Mouse (Mus musculus) gastrocnemius, postnatal 36 days (tissue): ENCODE measurements around the gene Daxx. TPM values are rescaled to one million over a fixed set of nuclear protein-coding genes. Genes with fewer than 3 reads are reported as not detected.
A peak's percentile ranks its signal among the peaks of the same experiment; 100 is the strongest.
"Not testable (repeated sequence)": the region's sequence is repeated elsewhere in the genome, so short reads cannot be mapped to it uniquely, and the experiment has no call there.

Experiments
- DNase-seq, 2 experiments: peaks; one replicate each; pipeline ENCODE4 v3.0.0; 2022
- intact Hi-C: fragments of 180-260 bp; cut with DNase I; formaldehyde crosslinking; loops from one replicate; pipeline ENCODE4 v1.15.1; 2025
- total RNA-seq, 2 experiments: library from RNA; stranded (reverse); gene quantifications; 2 replicates each; pipeline ENCODE4 v1.2.3; 2021

Gene Daxx
- total RNA-seq, 2 experiments from 2014 or later, result 9.3 to 11.3 TPM

- DNase-seq, result no peak
- intact Hi-C loops, result no loop called here
These were observed 26.3 kb downstream of the Daxx start for GRCm38 (mm10) chr17:33935422-33936055.

GRCm38 (mm10) chr17:33936993-33937392, 27.8 kb downstream of the Daxx start:
- no peak for DNase-seq
- intact Hi-C loops, result no loop called here

GRCm38 (mm10) chr17:33938783-33939182, 29.6 kb downstream of the Daxx start:
- DNase-seq, result no peak
- intact Hi-C loops, result no loop called here

GRCm38 (mm10) chr17:33940206-33940805, 31.1 kb downstream of the Daxx start, which contains the start of the genes Pfdn6 and Wdr46:
Gene Pfdn6 (minus strand): TSS chr17:33940343.
Gene Wdr46 (plus strand): TSS chr17:33940660.
- intact Hi-C loops, result loop anchor here (2.0 kb wide), 1 partner anchor 14 kb away; the partner anchor contains the start of gene Vps52

GRCm38 (mm10) chr17:33940981-33941380, 31.8 kb downstream of the Daxx start:
- intact Hi-C loops, result loop anchor here (2.0 kb wide), 1 partner anchor 14 kb away; the partner anchor contains the start of gene Vps52
- no peak for DNase-seq

More at GRCm38 (mm10) chr17:33940206-33940805, 31.1 kb downstream of the Daxx start, which contains the start of the genes Pfdn6 and Wdr46:
- peak; percentile 77 to 80 for DNase-seq

GRCm38 (mm10) chr17:33941381-33941780, 32.2 kb downstream of the Daxx start:
- intact Hi-C loops, result loop anchor here (2.0 kb wide), 1 partner anchor 13 kb away; the partner anchor contains the start of gene Vps52
- DNase-seq, result no peak

GRCm38 (mm10) chr17:33943454-33943853, 34.2 kb downstream of the Daxx start:
- intact Hi-C loops, result no loop called here

GRCm38 (mm10) chr17:33947430-33948089, 38.3 kb downstream of the Daxx start:
- intact Hi-C loops, result no loop called here
- no peak for DNase-seq

More at GRCm38 (mm10) chr17:33943454-33943853, 34.2 kb downstream of the Daxx start:
- DNase-seq, result no peak

GRCm38 (mm10) chr17:33948090-33948904, 39.1 kb downstream of the Daxx start:
- intact Hi-C loops, result no loop called here
- DNase-seq, result peak in 1 of 2 experiments; percentile 11

- intact Hi-C loops, result no loop called here
- DNase-seq, result no peak
These were observed 39.8 kb downstream of the Daxx start for GRCm38 (mm10) chr17:33948905-33949537.

GRCm38 (mm10) chr17:33950131-33950625, 41.0 kb downstream of the Daxx start:
- no peak for DNase-seq
- intact Hi-C loops, result no loop called here

GRCm38 (mm10) chr17:33951021-33951946, 42.1 kb downstream of the Daxx start, which contains the start of gene B3galt4:
Gene B3galt4 (minus strand): TSS chr17:33951488.
- peak; percentile 52 to 59 for DNase-seq
- intact Hi-C loops, result no loop called here

- intact Hi-C loops, DNase-seq: not testable (repeated sequence)
These were observed 42.8 kb downstream of the Daxx start for GRCm38 (mm10) chr17:33952015-33952414.

GRCm38 (mm10) chr17:33952879-33953278, 43.7 kb downstream of the Daxx start:
- DNase-seq, result no peak
- intact Hi-C loops, result no loop called here

- intact Hi-C loops, result no loop called here
- no peak for DNase-seq
These were observed 44.1 kb downstream of the Daxx start for GRCm38 (mm10) chr17:33953310-33953709.

GRCm38 (mm10) chr17:33953961-33954565, 44.8 kb downstream of the Daxx start:
- no peak for DNase-seq
- intact Hi-C loops, result loop anchor here (2.0 kb wide), 1 partner anchor 13 kb away; the partner anchor contains the start of genes Pfdn6 and Wdr46

GRCm38 (mm10) chr17:33954646-33955554, 45.7 kb downstream of the Daxx start:
- intact Hi-C loops, result loop anchor here (2.0 kb wide), 1 partner anchor 14 kb away; the partner anchor contains the start of genes Pfdn6 and Wdr46
- DNase-seq, result no peak
